Mouse (Mus musculus) embryo, embryonic 10.5 days (tissue): ENCODE results near the gene Tspo.

Experiments used
- DNase-seq: peaks from one replicate; pipeline ENCODE4 v3.0.0-alpha.2; 2015; ENCODE audit warnings: low spot score

The Tspo gene

DNA sequence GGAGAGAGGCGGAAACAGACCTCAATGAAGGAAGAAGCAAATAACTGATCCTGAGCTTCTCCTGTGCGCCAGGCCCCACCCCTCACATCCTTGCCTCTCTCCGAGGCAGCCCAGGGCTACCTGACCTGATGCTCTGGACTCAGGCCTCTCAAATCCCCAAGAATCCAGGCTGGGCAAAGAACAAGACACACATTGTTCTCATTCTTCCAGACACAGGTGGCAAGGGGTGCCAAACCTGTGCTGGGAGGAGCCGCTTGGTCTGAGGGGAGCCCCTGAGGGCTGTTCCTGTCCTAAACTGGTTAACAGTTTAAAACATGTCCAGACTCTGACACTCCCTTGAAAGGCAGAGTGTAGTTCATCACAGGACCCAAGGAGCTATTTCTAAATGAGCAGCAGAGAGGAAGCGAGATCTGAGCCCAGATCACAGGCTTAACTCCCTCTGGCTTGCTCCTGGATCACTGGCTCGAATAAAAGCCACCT, 21.4 kb downstream of the Tspo start:
- DNase-seq, result no peak

DNA sequence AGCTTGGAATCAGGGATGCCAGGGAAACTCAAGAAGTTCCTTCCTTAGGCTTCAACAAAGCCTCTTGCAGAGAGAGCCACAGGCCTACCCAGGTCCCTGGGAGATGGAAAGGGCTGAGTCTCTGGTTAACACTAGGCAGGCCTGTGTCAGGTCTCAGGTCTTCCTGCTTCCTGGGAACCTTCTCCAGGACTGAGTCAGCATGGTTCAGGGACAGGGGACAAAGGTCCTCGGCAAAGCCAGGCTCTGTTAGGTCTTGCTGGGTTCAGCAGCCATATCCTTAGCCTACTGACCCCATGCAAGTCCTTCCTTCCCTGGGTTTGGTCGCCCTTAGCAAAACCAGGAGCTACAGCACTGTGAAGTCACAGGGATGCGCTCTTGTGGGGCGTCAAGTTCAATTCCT, 27.4 kb downstream of the Tspo start:
- no peak for DNase-seq

DNA sequence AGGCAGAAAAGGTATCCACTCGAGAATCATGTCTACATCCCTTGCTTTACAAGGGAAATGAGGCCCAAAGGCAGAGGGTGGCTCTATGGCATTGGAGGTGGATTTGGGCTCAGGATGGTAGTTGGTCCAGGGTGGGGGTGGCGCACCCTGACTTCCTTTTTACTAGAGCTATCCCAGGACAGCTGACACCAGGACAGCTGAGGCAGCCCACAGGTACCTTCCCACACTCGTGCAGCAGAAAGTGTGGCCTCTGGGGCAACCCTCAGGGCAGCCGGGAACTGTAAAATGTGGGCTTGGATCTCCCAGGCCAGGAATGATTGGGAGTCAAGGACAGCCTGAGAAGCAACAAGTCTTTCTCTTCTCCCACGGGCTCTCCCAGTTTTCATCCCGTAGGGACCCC, 28.4 kb downstream of the Tspo start:
- DNase-seq, result no peak

DNA sequence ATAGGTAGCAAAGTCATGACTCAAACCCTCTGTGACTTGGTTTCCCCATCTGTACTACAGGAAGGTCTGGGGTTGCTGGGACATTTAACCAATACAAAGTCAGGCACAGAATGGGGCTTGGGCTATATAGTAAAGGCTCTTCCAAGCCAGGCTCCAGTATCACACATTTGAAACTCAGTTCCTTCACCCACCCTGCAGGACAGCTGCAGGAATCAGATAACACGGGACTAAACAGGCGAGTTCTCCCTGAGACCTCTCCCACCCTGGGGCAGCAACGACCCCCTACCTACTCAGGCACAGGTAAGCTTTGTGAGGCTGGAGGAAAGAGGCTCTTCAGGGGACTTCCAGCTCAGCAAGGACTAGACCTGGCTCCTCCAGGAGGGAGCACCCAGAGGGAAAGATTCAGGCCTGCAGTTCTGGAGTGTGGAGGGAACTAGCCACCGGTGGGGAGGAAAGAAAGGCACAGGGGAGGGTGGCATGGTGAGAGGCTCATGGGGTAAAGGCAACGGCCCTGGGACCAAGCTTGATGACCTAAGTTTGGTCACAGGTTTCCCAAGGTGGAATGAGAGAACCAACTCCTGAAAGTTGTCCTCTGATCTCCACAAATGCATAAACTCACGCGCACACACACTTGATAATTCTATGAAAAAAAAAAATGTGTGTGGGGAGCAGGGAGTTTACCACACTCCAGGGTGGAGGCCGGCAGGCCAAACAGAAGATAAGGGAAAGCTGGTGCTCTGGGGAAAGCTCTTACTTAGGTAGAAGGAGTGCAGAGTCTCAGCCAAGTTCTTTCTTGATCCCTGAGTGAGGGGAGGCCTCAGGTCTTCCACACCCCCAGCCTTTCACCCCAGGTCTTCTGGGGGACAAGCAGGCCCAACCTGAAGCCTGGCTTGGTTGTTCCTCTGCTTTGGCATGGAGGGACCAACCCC, 29.1 kb downstream of the Tspo start:
- DNase-seq, result no peak

DNA sequence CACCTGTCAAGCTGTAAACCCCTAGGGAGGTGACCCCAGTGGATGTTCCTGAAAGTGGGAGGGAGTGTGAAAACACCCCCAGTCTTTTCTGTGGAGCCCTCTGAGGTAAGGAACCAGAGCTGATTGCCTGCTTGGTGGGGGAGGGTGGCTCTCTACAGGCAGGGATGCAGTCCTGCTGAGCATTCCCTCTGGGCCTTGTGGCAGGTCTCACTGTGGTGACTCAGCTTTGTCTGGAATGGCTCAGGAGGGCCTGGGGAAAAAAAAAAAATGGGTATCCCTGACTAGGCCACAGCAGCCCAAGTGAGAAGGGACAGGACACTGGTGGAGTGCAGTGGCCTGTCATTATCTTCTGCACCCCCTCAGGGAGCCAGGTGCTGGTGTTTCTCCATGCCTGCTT, 29.8 kb downstream of the Tspo start:
- no peak for DNase-seq

DNA sequence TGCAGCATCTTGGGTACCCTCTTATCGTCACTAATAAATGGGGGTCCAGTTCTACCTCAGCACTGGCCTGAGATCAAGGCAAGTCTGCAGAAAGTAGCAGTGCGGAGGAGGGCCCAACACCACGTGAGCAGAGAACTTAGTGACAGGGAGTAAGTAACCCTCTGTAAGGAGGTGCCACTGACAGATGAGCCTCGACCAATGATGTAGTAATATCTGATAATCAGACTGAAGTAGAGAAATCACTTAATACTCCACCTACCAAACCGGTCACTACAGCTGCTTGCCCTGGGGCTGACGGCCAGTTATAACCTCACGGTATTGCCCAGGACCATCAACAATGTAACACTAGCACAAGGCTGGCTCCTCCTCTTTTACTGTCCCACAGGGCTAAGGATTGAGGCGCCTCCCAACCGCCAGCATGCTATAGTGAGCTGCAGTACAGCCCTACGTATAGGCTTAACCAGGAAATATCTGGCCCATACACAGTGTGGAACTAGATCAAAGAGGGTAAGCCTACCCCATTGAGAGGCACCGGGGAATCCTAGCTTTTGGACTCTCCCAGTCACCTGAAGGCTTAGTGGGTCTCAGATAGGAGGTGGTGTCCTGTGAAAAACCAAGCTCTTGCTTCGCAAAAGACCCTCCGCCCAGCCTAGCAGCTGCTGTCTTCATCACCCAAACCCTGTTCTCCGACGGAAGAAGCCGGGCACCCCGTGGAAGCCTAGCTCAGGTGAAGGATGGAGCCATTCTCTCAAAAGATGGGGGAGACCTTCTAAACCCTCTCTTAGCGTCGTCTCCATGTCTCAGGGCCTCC, 30.5 kb downstream of the Tspo start:
- DNase-seq, result peak; percentile 55

DNA sequence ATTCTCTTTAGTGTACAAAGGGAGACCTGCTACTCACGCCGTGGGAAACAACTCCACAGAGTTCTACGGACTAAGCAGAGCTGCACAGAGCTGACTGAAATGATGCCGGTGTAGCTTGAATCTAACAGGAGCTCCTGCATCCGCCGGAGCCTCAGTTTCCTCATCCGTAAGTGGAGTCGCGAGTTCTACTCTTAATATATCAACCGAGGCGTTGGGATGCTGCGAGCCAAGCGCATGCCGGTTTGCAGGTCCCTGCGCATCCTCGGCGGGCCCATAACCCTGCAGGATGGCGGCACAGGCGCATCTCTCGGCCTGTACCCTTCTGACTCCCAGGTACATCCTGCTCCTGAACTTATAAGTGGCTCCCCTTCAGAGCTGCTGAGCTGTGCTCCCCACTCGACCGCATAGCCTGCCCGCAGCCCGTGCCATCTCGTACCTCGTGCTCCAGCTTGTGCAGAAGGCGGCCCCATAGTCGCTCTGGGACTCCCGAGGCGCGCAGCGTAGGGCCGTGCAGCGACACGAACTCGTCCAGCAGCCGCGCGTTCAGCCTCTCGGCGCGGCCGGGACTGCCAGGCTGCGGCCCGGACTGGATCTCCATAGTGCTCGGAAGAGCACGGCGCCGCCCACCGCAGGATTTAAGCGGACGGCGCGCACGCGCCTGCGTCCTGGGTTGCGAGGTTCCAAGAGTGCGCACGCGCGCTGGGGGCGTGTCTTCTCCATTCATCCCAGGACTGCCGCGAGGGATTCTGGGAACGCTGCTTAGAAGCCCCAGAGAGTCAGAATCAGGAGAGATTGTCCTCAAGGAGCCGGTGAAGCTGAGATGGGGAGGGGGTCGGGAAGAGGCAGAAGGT, 31.3 kb downstream of the Tspo start, which contains the start of gene Ttll12:
Gene Ttll12 (minus strand): TSS at position 645 of the 851 bp plus-strand sequence.
- peak; percentile 100 for DNase-seq

DNA sequence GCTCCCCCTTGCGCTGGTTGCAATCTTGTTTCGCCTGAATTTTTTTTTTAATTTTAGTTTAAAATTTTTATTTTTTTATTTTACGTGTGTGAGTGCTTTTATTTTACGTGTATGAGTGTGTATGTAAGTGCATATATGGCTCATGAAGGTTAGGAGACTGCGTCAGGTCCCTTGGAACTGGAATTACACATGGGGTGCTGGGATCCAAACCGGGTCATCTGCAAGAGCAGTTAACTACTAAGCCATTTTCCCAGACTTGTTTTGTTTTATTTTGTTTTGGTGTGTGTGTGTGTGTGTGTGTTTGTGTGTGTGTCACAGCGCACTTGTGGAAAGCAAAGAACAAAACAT, 31.9 kb downstream of the Tspo start:
- no peak for DNase-seq

DNA sequence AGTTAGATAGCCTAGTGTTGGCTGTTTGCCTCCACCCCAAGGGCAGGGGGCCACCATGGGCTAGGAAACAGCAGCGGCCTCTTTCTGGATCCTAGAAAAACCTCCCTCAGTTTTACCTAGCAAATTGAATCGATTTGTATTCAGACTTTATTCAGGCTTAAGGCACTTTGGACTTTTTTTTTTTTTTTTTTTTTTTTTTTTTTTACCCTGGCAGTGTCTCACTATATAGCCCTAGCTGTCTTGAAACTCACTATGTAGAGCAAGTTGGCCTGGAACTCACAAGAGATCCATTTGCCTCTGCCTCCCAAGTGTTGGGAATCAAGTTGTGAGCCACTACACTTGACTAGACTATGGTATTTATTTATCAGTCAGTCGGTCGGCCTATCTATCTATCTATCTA, 33.4 kb downstream of the Tspo start:
- DNase-seq, result no peak

DNA sequence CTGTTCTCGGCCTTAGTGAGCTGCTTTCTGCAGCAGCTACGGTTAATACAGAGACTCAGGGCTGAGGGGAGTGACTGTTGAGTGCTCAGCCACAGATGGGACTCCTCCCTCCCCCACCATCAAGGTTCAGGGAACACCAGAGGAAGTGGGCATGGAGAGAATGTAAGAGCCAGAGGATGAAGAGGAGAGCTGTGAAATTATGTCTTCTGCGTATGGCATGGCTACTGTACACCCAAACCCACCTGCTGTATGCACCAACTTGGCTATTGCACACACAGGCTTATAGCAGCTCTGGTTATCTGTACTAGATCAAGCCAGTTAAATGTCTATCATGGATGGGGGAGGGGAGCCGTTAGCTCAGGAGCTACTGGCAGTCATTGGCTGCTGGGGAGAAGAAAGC, 37.8 kb downstream of the Tspo start:
- DNase-seq, result no peak

DNA sequence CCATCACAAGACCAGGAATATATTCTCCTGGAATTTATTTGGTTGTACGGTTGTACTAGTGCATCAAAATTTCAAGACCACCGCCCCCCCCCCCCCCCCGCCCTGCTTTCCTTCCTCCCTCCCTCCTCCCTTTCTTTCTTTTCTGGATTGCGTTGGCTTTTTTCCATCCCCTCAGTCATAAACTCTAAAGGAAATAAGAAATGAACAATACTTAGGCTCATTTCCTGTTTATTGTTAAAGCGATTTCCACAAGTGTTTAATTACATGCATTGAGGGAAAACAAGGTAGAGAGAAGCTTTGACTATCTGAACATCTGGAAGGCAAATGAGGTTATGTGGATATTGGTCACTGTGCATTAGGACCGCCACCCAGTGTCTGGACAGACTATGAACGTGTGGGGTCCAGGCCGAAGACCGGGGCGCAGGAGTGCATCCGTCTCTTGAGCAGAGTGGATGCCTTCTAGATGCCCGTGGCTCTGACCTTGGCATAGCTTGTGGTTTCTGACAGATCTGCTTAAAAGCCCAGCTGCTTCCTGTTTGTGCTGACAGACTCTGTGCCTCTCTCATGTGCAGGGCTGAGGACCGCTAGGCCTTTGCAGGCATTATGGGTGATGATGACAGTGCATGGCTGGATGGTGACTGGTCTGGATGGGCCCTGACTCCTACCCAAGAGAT, 39.1 kb downstream of the Tspo start:
- peak; percentile 14 for DNase-seq

DNA sequence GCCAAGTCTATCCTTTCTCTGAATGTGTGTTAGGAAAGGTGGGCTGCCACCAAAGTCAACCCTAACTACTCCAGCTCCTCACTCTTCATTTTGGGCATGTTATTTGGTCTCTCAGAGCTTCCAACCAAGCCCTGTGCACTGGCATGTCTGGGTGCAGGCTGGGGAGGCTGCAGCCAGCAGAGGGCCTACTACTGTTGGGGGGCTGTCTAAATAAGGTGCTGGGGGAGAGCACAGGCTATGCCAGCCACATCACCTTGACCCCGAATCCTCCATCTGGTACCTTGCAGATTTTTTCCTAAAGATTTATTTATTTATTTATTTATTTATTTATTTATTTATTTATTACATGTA, 39.6 kb downstream of the Tspo start:
- no peak for DNase-seq

DNA sequence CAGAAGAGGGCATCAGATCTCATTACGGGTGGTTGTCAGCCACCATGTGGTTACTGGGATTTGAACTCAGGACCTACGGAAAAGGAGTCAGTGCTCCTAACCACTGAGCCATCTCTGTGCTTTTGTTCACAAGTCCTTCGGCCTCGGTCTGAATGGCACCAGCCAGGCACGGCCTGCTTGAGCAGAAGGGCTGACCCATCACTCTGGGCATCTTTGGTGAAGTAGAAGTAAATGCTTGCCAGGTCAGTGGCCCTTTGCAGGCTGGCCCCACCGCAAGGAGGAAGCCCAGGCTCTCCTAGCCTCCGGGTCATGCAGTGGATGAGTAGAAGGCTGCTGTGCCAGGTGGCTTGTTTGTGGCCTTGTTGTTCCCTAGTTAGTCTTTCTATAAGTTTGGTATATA, 40.0 kb downstream of the Tspo start:
- DNase-seq, result no peak

DNA sequence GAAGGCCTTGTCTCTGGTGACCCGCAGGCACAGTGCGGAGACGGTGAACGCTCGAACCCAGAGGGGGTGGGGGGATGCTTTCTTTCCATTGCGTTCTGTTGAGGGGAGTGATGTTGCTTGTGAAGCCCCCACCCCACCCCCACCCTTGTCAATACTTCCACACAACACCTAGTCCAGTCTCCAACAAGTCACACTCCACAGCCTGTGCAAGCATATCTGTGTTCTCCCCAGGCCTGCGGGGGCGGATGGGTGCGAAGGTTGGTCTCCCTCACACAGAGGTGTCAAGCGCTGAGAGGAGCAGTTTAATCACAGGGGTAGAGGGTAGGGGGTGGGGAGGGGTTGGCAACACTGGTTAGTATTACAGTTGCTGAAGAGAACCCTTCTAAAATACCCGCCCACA, 42.8 kb downstream of the Tspo start:
- DNase-seq, result no peak

DNA sequence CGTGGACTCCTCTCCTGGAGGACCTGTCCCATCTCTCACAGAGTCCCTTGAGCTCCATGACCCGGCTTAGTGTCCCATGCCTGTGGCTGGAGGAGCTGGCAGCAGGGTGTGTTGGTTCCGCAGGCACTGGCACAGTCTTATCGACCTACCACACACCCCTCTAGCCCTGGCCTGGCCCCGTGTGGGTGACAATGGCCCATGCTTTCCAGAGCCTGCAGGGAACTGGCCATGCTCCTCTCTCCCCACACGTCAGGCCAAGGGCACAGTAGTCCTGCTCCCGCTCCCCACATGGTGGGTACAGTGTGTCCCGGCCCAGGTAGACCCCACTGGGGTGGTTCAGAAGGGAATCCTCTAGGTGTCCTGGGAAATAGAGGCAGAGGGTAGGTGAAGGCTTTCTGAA, 43.3 kb downstream of the Tspo start:
- DNase-seq, result no peak

DNA sequence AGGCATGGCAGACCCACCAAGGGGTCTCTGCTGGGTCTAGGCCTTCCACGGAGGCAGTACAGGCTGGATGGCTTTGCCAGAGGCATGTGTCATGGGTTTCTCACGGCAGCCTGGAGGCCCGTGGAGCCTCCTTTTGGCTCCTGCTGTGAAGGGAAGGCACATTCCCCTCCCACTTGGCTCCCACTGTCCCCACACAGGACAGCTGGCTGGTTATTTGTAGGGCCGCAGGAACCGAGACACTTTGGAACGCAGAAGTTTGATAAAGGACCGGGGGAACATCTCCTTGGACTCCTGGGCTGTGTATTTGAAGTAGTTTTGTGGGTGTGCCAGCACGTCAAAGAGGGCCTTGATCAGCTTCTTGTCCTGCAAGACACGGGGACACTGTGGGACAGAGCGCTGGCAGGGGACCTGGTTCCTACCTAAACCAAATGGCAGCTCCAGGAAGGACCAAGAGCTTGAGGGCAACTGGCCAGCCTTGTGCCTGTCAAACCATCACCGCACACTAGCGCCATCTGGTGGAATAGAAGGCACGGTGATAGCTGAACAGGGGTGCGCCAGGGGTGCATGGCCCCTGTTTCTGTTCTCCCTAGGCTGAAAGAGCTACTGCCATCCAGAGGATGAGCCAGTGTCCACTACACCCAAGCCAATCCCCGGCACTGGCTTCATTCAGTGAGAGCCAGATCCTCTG, 43.9 kb downstream of the Tspo start:
- peak; percentile 79 for DNase-seq

DNA sequence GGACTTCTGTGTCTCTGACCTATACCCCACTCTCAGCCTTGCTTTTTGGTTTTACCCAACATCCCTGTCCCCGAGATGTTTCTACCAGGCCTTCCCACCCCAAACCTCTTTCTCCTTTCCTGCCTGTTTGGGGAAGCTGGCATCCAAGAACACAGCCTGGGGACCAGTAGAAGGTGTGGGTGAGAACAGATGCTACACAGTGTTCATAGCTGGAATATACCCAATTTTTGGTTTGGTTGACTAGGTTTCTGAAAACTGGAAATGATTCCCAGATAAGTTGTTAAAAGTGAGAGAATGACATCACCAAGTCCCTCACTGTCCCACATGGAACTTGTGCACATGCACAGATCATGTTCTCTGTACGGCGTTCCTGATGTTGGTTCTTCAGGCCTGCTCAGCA, 51.9 kb downstream of the Tspo start:
- no peak for DNase-seq
